Mouse (Mus musculus) Muller cell, postnatal 12 days (primary cell): ENCODE results near the gene Zfp637.
"Not testable (repeated sequence)": the region's sequence is repeated elsewhere in the genome, so short reads cannot be mapped to it uniquely, and the experiment has no call there.

Source experiments
- DNase-seq: peaks from one replicate; pipeline ENCODE4 v3.0.0-alpha.2; 2015; ENCODE audit errors: inconsistent ontology term

Zfp637 gene

DNA sequence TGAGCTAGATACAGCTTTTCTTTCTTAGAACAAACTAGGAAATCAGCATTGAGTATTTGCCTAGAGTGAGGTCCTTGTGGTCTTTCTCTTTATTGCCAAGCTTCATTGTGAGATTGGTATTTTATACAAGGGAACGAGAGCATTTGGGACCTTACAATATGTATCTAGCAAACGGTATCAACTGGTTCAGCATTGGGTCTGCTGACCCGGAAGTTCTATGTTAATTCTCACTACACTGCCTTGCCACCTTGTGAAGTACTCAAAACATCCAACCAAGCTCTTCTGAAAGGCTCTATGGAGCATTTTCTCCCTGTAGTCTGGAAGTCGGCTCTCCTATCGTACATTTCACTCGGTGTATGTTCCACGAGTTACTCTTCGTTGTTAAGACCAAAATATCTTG, 22.8 kb downstream of the Zfp637 start:
- DNase-seq, result no peak

DNA sequence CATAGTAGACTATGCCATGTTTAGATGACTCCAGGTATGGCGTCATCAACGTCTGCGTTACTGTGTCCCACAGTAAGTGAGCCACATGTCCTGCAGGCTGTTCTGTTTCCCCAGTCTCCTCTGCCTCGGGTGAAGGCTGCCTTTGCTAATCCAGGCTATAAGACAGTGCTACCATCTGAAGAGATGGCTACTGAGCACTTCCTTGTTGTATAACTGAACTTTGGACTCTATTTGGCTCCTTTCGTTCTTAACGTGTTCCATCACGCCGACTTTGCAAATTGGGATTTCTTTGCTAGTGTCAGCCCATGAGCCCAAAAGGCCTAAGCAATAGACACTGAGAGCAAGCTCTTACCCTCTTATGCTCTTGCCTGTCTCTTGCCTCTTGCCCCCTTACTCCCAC, 27.2 kb downstream of the Zfp637 start:
- DNase-seq, result no peak

DNA sequence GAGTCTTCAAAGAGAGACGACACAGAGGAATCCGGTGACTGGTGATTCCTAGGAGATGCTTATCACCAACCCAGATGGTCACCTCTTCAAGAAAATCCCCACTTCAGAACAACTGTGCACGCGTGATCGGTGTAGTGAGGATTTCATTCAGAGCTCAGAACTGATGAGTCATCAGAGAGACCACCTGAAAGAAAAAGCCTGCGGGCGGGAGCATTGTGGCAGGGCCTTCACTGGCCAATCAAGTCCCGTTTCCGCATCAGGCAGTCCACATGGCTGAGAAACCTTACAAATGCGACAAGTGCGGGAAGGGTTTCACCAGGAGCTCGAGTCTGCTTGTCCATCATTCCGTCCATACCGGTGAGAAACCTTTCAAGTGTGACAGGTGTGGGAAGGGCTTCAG, 30.1 kb downstream of the Zfp637 start:
- DNase-seq, result no peak

DNA sequence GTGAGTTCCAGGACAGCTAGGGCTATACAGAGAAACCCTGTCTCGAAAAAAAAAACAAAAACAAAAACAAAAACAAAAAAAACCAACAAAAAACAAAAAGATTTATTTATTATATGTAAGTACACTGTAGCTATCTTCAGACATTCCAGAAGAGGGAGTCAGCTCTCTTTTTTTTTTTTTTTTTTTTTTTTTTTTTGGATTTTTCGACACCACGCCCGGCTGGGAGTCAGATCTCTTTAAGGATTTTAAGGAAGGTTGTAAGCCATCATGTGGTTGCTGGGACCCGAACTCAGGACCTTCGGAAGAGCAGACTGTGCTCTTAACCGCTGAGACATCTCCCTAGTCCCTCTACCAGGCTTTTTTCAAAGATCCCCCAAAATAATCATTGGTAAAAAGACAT, 32.5 kb downstream of the Zfp637 start:
- DNase-seq, result not testable (repeated sequence)

DNA sequence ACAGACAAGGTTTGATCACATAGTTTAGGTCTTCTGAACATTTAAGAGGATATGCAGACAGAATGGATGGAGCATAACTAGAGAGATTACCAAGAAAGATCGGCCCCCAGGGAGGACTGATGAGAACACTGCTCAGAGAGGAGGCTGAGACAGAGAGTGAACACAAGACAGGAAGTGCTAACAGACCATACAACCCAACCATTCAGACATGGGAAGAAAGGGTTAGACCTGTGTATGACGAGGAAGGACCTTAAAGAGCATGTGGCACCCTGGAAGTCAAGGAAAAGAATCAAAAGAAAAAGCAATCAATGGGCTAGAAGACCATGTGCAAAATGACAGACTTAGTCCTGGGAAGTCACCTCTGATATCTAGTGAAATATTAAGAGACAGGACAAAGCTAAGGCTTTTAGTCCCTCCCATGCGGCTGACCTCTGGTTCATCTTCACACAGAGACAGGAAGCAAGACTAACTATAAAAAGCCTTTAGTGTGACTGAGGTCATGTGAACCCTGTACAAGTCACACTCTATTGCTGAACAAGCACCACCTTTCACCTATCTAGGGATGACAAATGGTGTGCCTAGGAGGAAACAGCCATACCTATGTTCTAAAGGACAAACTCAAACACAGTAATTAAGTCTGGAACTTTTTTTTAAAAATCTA, 33.8 kb downstream of the Zfp637 start:
- no peak for DNase-seq

DNA sequence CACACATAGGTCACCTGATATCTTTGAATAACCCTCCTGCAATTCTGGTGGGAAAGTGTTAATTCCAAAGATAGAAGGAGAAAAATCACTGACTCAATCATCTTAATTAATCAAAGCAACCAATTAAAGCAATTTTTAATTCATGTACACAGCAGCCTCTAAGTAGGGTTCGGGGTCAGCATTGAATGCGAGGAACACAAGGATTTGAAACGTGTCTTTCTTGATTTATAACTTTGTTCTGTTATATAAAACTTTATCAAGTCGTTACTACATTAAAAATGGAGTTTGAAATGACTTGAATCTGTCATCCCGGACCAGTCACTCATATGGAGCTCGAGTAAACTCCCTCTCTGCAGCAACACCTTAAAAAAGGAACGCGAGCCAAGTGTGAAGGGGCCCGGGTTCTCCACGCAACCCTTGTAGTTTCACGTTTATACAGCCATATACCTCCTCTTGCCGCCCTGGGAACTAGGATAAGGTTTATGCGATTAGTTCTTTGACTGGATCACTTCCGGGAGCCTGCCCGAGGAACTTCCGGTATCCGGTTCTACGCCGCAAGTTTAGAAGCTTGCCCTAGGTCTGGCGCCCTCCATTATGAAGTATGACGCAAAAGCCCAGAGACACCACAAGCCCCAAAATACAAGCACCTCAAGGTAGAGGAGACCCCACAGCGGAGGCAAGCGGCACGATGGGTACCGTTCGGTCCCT, 37.9 kb downstream of the Zfp637 start:
- no peak for DNase-seq

DNA sequence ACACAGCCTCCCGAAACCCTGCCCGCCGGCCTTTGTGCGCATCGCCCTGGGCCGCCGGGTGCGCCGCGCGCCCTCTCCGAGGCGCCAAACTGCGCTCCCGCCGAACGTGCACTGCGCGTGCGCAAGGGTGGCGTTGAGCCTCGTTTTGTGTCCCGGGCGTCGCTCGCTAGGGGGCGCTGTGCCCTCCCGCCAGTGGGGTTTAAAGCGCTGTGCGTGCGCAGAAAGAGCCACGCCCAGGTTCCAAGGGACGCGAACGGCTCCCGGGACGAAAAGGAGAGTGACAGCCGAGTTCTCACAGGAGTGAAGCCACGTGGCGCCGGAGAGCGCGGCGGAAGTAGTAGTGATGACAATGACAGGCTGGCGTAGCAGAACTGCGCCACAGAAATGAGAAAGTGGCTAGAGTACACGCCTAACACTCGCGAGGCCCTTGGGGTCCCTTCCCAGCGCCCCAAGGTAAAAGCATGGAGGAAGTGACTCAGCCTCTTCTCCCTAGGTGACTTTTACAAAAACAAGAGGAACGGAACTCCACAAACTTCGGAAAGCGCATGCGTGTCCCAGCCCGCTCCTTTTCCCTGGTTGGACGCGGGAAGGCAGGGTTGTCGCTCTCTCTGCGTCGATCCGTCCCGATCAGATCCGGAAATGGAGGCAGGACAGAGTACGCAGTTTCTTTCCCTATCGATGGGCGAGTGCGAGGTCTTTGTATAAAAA, 38.6 kb downstream of the Zfp637 start:
- DNase-seq, result peak; percentile 99

DNA sequence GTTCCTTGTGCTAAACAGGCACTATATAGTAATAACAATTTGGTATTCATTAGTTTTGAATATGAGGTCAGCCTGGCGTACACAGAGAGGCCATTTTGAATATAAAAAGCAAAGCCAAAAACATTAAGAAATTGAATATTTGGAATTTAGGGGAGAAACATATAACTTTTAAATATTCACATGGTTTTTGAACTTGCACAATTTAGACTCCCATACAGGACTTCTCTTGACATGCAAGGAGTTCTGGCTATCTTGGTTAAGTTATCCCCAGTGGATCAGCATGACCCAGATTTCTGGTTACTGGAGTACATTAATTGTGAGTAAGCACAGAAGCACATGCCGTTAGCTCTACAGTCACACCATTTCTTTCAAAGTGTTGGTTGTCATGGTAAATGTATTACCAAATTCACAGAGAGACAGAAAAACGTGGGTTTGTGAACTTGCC, 39.4 kb downstream of the Zfp637 start:
- DNase-seq, result peak; percentile 76

DNA sequence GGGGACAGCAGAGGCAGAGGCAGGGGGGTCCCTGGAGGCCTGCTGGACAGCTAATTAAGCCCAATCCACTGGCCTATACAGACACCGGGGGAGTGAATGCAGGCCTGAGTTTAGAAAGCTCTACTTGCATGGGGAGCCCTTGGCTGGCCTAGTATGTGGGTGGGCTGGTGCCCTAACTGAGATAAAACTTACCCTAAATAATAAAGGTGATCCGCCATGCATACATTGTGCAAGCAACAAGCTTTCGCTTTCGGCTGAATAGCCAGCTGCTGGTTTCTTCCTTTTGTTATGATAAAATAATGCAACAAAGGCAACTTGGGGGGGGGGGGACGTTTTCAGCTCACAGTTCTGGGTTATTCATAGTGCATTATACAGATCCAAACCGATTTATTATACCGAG, 40.2 kb downstream of the Zfp637 start:
- no peak for DNase-seq

DNA sequence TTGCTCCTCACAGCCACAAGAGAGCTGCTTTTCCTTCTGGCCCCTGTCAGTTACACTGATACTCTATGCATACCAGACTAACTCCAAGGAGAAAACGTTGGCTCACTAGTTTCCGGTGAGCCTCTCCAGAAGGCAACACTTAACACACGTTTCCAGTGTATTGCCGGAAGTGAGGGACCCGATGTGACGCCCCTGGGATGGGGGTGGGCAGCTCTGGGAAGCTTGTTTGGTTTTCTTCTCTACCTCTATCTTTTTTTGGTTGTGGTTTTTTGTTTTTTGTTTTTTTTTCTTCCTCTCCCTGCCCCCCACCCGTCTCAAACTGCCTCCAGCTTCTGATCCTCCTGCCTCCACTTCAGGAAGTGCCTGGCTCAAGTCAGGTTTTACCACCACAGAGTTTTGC, 41.0 kb downstream of the Zfp637 start:
- DNase-seq, result no peak

DNA sequence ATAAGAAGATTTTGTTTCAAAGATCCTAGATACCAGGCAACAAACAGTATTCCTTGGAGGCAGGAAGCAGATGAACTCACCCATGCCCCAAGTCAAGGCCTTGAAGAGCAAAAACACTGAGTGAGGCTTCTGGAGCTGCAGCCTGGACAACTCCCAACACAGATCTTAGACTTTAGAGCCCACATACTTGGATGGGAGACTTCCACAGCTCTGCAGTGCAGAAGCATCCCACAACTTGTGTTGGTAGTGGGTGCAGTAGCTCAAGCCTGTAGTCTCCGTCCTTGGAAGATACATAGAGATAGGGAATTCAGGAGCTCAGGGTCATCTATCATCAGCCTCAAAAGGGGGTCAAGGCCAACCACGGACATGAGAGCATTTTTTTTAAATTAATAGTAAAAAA, 45.0 kb downstream of the Zfp637 start:
- DNase-seq, result no peak

DNA sequence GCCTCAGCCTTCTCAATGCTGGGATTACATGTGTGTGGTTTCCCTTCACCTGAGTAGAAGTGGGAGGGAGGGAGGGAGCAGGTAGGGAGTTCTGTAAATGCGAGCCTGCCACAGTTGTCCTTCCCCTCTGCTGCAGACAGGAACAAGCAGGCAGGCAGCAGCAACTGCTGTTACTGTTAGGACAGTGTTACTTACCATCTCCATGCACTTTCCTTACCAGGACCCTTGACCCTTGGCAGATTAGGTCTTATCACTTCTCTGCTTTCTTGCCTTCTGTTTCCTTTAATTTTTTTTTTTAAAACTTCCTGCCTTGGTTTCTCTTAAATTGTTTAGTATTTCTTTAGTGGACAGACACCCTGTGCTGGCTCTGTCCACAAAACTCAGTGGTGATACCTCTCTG, 47.1 kb downstream of the Zfp637 start:
- DNase-seq, result no peak

DNA sequence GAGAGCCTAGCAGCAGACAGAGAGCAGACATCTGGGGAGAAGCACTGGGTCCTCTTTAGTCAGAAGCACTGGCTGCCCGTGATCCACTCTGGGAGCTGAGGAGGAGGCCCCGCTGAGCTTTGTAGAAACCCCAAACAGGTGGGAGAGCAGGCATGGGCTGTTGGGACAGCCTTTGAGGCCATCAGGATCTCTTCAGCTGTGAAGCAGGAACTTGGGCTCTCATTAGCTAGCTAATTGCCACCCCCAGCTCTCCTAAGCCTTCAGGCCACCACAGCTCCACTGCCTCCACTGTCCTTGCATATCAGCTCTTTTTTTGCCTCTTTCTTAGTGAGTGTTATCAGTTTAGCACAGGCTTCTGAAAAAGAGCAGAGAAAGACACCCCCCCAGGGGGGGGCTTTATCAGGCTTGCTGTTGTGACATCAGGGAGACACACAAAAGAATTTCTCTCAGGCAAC, 47.7 kb downstream of the Zfp637 start:
- peak; percentile 79 for DNase-seq

DNA sequence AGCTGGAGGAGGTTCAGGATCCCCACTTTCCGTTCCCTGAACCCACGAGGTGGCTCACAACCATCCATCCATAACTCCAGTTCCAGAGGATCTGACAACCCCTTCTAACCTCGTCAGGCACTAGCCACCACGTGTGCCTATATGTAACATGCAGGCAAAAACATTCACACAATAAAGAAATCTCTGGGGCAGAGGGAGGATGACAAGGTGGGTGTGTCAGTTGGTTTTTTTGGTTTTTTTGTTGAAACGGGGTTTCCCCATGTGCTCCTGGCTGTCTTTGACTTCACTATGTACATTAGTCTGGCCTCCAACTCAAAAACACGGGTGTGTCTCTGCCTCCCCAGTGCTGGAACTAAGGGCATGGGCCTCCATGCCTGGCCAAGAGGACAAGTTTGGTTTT, 49.3 kb downstream of the Zfp637 start:
- no peak for DNase-seq

DNA sequence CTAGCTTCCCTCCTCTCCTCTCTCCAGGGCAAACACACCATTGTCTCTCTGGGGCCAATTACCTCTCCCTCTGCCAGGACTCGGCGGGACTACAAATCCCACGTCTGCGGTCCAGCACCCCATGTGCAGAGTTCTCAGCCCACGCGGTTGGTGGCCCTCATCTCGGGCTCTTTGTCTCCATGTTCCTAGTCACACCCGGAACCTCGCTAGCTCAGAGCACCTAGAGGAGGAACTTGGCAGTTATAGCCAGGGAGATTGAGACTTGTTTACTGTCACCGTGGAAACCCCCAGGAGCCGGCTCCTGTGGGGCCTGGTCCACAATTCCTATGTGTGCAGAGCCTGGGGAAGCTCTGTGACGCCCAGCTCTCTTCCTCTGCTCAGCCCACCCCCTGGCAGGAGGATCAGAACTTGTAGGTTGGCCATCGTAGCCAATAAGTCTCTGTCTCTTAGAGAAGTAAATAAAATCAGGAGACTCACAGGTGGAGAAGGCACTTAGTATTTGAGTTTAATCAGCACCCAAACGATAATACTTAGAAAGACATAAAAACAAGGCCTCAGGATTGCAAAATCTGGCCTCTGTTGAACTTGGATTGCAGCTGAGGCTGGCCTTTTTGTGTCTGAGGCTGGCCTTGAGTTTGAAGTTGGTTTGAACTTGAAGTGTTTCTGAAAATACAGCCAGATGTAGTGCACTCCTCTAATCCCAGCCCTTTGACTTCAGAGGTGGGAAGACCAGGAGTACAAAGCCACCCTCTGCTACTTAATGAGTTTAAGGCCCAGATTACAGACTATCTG, 50.6 kb downstream of the Zfp637 start:
- DNase-seq, result no peak

DNA sequence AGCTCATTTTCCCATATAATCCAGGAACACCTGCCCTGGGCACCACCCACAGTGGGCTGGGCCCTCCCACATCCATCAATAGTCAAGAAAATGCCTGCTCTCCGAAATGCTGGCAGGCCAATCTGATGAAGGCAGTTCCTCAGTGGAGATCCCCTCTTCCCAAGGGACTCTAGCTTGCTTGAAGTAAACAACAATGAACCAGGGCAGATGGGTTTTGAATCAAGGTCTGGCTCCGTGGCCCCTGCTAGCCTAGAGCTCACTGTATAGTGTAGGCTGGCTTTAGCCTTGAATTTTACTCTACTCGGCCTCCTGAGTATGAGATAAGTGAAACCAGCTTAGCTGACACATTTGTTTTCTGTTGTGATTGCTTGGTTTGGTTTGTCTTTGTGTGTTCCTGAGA, 51.4 kb downstream of the Zfp637 start:
- DNase-seq, result no peak

DNA sequence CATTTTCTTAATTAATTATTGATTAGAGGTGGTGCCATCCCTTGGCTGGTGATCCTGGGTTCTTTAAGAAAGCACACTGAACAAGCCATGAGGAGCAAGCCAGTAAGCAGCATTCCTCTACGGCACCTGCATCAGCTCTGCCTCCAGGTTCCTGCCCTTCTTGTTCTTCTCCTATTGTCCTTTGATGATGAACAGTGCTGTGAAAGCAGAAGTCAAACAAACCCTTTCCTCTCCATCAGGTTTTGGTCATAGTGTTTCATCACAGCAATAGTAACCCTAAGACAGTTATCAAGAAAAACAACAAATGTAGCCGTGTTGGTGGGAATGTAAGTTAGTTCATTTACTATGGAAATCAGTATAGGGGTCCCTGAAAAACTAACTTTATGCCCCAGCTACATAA, 52.5 kb downstream of the Zfp637 start:
- DNase-seq, result no peak
